Mouse (Mus musculus) embryonic facial prominence, embryonic 15.5 days (tissue): Measurements from ENCODE around the gene Proca1. TPM values are rescaled to one million over a fixed set of nuclear protein-coding genes. Genes with fewer than 3 reads are reported as not detected.

Source experiments
- ATAC-seq: fragments of 200-750 bp; cut with Nextera tagmentation; 2 replicates; pipeline ENCODE4 v1.8.0; 2017; ENCODE audit warnings: low read depth, moderate TSS enrichment; ENCODE audit not compliant: insufficient number of reproducible peaks, low FRiP score, low TSS enrichment
- H3K27ac ChIP-seq: fragments of 300-500 bp; sonication (generic); replicated peaks from 2 replicates; pipeline ENCODE4 v1.5.1; 2015; ENCODE audit warnings: mild to moderate bottlenecking, inconsistent platforms
- H3K27me3 ChIP-seq: fragments of 300-500 bp; sonication (generic); 2 replicates; pipeline ENCODE4 v1.6.1; 2015; ENCODE audit warnings: inconsistent platforms
- H3K36me3 ChIP-seq: fragments of 300-500 bp; sonication (generic); 2 replicates; pipeline ENCODE4 v1.6.1; 2015; ENCODE audit warnings: mild to moderate bottlenecking, inconsistent platforms
- H3K4me1 ChIP-seq: fragments of 300-500 bp; sonication (generic); 2 replicates; pipeline ENCODE4 v1.6.1; 2015; ENCODE audit warnings: inconsistent platforms
- H3K4me2 ChIP-seq: fragments of 300-500 bp; sonication (generic); replicated peaks from 2 replicates; pipeline ENCODE4 v1.6.1; 2015; ENCODE audit warnings: mild to moderate bottlenecking, inconsistent platforms
- H3K4me3 ChIP-seq: fragments of 300-500 bp; sonication (generic); replicated peaks from 2 replicates; pipeline ENCODE4 v1.5.1; 2015; ENCODE audit warnings: mild to moderate bottlenecking, inconsistent platforms
- H3K9ac ChIP-seq: fragments of 300-500 bp; sonication (generic); 2 replicates; pipeline ENCODE4 v1.6.1; 2015; ENCODE audit warnings: inconsistent platforms
- H3K9me3 ChIP-seq: fragments of 300-500 bp; sonication (generic); replicated peaks from 2 replicates; pipeline ENCODE4 v1.6.1; 2016; ENCODE audit warnings: inconsistent platforms
- WGBS: fragments of 180-500 bp; shearing (Covaris S2); methylation state at CpG from one replicate; pipeline ENCODE4 v1.1.7; 2015; 5-methylcytosine and 5-hydroxymethylcytosine counted together
- polyA plus RNA-seq: library from polyadenylated mRNA; unstranded; fragments of >200 nt; fragmentation: Nextera tagmentation; extraction: Ambion mirVana; gene quantifications from 2 replicates; pipeline ENCODE4 v1.2.1, GENCODE M21; 2015

Proca1 gene
- polyA plus RNA-seq, 1 experiment from 2014 or later, result 3.1 TPM

GRCm38 (mm10) chr11:78176905-78177331 lies 16.3 kb upstream of the Proca1 start:
- H3K4me1 ChIP-seq, result peaks cover 42% of the 10 kb centered on the region
- H3K4me2 ChIP-seq, result peak overlapping the region; percentile 90
- peaks cover 25% of the 10 kb centered on the region for H3K36me3 ChIP-seq
- peak overlapping the region; percentile 74 for H3K4me3 ChIP-seq
- H3K9me3 ChIP-seq, result no peaks in the 10 kb centered on the region
- WGBS, result under 1% methylated on average over 23 of the region's 23 CpGs
- ATAC-seq, result no peak
- H3K27me3 ChIP-seq, result no peaks in the 10 kb centered on the region
- H3K9ac ChIP-seq, result peak overlapping the region; percentile 75
- H3K27ac ChIP-seq, result peak overlapping the region; percentile 99

- H3K9me3 ChIP-seq, result no peaks in the 10 kb centered on the region
- H3K4me3 ChIP-seq, result peak overlapping the region; percentile 74
- ATAC-seq, result no peak
- peaks cover 27% of the 10 kb centered on the region for H3K36me3 ChIP-seq
- peaks cover 47% of the 10 kb centered on the region for H3K4me1 ChIP-seq
- peak overlapping the region; percentile 99 for H3K27ac ChIP-seq
- no peaks in the 10 kb centered on the region for H3K27me3 ChIP-seq
- H3K4me2 ChIP-seq, result peak overlapping the region; percentile 90
- H3K9ac ChIP-seq, result peak overlapping the region; percentile 75
- WGBS, result 1% methylated on average over 10 of the region's 10 CpGs
Measured at GRCm38 (mm10) chr11:78177437-78177836, 15.8 kb upstream of the Proca1 start.

GRCm38 (mm10) chr11:78177903-78178858 lies 15.0 kb upstream of the Proca1 start:
- Histone ChIP-seq H3K36me3 (peaks cover 27% of the 10 kb centered on the region), H3K4me3 (peak overlapping the region; percentile 74), H3K27ac (peak overlapping the region; percentile 99), H3K27me3 (no peaks in the 10 kb centered on the region), H3K4me1 (peaks cover 47% of the 10 kb centered on the region), H3K9me3 (no peaks in the 10 kb centered on the region), H3K9ac (peak overlapping the region; percentile 75), H3K4me2 (peak overlapping the region; percentile 90)
- WGBS, result under 1% methylated on average over 72 of the region's 84 CpGs
- peak; percentile 89 for ATAC-seq

GRCm38 (mm10) chr11:78178859-78179437 lies 14.2 kb upstream of the Proca1 start:
- H3K4me1 ChIP-seq, result peaks cover 47% of the 10 kb centered on the region
- H3K4me2 ChIP-seq, result peak overlapping the region; percentile 90
- H3K27me3 ChIP-seq, result no peaks in the 10 kb centered on the region
- peak overlapping the region; percentile 75 for H3K9ac ChIP-seq
- no peak for ATAC-seq
- peak overlapping the region; percentile 99 for H3K27ac ChIP-seq
- WGBS, result under 1% methylated on average over 29 of the region's 29 CpGs
- peak overlapping the region; percentile 74 for H3K4me3 ChIP-seq
- no peaks in the 10 kb centered on the region for H3K9me3 ChIP-seq
- peaks cover 27% of the 10 kb centered on the region for H3K36me3 ChIP-seq

GRCm38 (mm10) chr11:78179438-78179999 lies 13.7 kb upstream of the Proca1 start:
- no peak for ATAC-seq
- 28% methylated on average over 8 of the region's 8 CpGs for WGBS

GRCm38 (mm10) chr11:78180081-78180761 lies 13.0 kb upstream of the Proca1 start:
- Histone ChIP-seq H3K4me2 (peak overlapping the region; percentile 90), H3K36me3 (peaks cover 30% of the 10 kb centered on the region), H3K9me3 (no peaks in the 10 kb centered on the region), H3K27ac (peak overlapping the region; percentile 99), H3K4me1 (peaks cover 47% of the 10 kb centered on the region), H3K4me3 (peak overlapping the region; percentile 3; the same call in 1 of the 2 replicates), H3K27me3 (no peaks in the 10 kb centered on the region), H3K9ac (peak overlapping the region; percentile 6; the same call in 1 of the 2 replicates)
- WGBS, result 72% methylated on average over 6 of the region's 6 CpGs
- no peak for ATAC-seq

More at GRCm38 (mm10) chr11:78179438-78179999, 13.7 kb upstream of the Proca1 start:
- H3K27ac ChIP-seq, result peak overlapping the region; percentile 99
- no peaks in the 10 kb centered on the region for H3K9me3 ChIP-seq
- 0 out of 2 replicates have a peak overlapping the region, but pooled peaks have one; percentile 75 for H3K9ac ChIP-seq
- peak overlapping the region; percentile 90 for H3K4me2 ChIP-seq
- H3K27me3 ChIP-seq, result no peaks in the 10 kb centered on the region
- peaks cover 29% of the 10 kb centered on the region for H3K36me3 ChIP-seq
- peaks cover 47% of the 10 kb centered on the region for H3K4me1 ChIP-seq
- peak overlapping the region; percentile 74 for H3K4me3 ChIP-seq

GRCm38 (mm10) chr11:78181830-78182357 lies 11.3 kb upstream of the Proca1 start:
- Histone ChIP-seq H3K36me3 (peaks cover 30% of the 10 kb centered on the region), H3K9me3 (no peaks in the 10 kb centered on the region), H3K9ac (no peak overlapping the region; the same call in 1 of the 2 replicates), H3K27ac (peak overlapping the region; percentile 97), H3K4me3 (peak overlapping the region; percentile 97), H3K27me3 (no peaks in the 10 kb centered on the region), H3K4me1 (peaks cover 43% of the 10 kb centered on the region), H3K4me2 (peak overlapping the region; percentile 62)
- no peak for ATAC-seq
- WGBS, result 39% methylated on average over 2 of the region's 2 CpGs

GRCm38 (mm10) chr11:78182450-78182849 lies 10.7 kb upstream of the Proca1 start:
- peak overlapping the region; percentile 97 for H3K27ac ChIP-seq
- H3K9ac ChIP-seq, result peak overlapping the region; percentile 98
- H3K36me3 ChIP-seq, result peaks cover 30% of the 10 kb centered on the region
- H3K4me3 ChIP-seq, result peak overlapping the region; percentile 97
- 5% methylated on average over 7 of the region's 7 CpGs for WGBS
- no peak for ATAC-seq
- peak overlapping the region; percentile 62 for H3K4me2 ChIP-seq
- H3K27me3 ChIP-seq, result no peaks in the 10 kb centered on the region
- peaks cover 37% of the 10 kb centered on the region for H3K4me1 ChIP-seq
- H3K9me3 ChIP-seq, result no peaks in the 10 kb centered on the region

GRCm38 (mm10) chr11:78182961-78183844 lies 10.0 kb upstream of the Proca1 start, which contains the start of gene Rpl23a:
TSS of gene Rpl23a (minus strand) at chr11:78183584.
- under 1% methylated on average over 38 of the region's 38 CpGs for WGBS
- Histone ChIP-seq H3K27me3 (no peaks in the 10 kb centered on the region), H3K36me3 (peaks cover 30% of the 10 kb centered on the region), H3K27ac (peak within 1 kb of the TSS; percentile 97), H3K9me3 (no peaks in the 10 kb centered on the region), H3K9ac (peak within 1 kb of the TSS; percentile 98), H3K4me2 (peak within 1 kb of the TSS; percentile 62), H3K4me1 (peaks cover 34% of the 10 kb centered on the region), H3K4me3 (peak within 1 kb of the TSS; percentile 97)
- ATAC-seq, result peak; percentile 89
